Mouse (Mus musculus) hindbrain, embryonic 10.5 days (tissue): ENCODE results near the gene Rims4. TPM values are rescaled to one million over a fixed set of nuclear protein-coding genes. Genes with fewer than 3 reads are reported as not detected.

Experiments used
- DNase-seq: peaks from one replicate; pipeline ENCODE4 v3.0.0-alpha.2; 2017; ENCODE audit warnings: low spot score
- H3K27ac ChIP-seq: fragments of 300-500 bp; sonication (generic); 2 replicates; pipeline ENCODE4 v1.5.1; 2016; ENCODE audit warnings: mild to moderate bottlenecking, moderate library complexity
- H3K27me3 ChIP-seq: fragments of 300-500 bp; sonication (generic); 2 replicates; pipeline ENCODE4 v1.6.1; 2016; ENCODE audit warnings: mild to moderate bottlenecking; ENCODE audit not compliant: poor library complexity, insufficient read depth, severe bottlenecking
- H3K36me3 ChIP-seq: fragments of 300-500 bp; sonication (generic); 2 replicates; pipeline ENCODE4 v1.6.1; 2016; ENCODE audit warnings: mild to moderate bottlenecking, moderate library complexity
- H3K4me1 ChIP-seq: fragments of 300-500 bp; sonication (generic); replicated peaks from 2 replicates; pipeline ENCODE4 v1.6.1; 2016; ENCODE audit warnings: mild to moderate bottlenecking
- H3K4me3 ChIP-seq: fragments of 300-500 bp; sonication (generic); 2 replicates; pipeline ENCODE4 v1.5.1; 2016; ENCODE audit warnings: mild to moderate bottlenecking, moderate library complexity
- H3K9me3 ChIP-seq: fragments of 300-500 bp; sonication (generic); 2 replicates; pipeline ENCODE4 v1.6.1; 2016; ENCODE audit warnings: mild to moderate bottlenecking, moderate library complexity
- WGBS: fragments of 180-500 bp; shearing (Covaris S2); methylation state at CpG from one replicate; pipeline ENCODE4 v1.1.7; 2016; 5-methylcytosine and 5-hydroxymethylcytosine counted together
- polyA plus RNA-seq: library from polyadenylated mRNA; unstranded; fragments of >200 nt; fragmentation: Nextera tagmentation; extraction: Ambion mirVana; gene quantifications from 2 replicates; pipeline ENCODE4 v1.2.1, GENCODE M21; 2016

The Rims4 gene
- 1.2 and 1.6 TPM in 2 replicates for polyA plus RNA-seq

DNA sequence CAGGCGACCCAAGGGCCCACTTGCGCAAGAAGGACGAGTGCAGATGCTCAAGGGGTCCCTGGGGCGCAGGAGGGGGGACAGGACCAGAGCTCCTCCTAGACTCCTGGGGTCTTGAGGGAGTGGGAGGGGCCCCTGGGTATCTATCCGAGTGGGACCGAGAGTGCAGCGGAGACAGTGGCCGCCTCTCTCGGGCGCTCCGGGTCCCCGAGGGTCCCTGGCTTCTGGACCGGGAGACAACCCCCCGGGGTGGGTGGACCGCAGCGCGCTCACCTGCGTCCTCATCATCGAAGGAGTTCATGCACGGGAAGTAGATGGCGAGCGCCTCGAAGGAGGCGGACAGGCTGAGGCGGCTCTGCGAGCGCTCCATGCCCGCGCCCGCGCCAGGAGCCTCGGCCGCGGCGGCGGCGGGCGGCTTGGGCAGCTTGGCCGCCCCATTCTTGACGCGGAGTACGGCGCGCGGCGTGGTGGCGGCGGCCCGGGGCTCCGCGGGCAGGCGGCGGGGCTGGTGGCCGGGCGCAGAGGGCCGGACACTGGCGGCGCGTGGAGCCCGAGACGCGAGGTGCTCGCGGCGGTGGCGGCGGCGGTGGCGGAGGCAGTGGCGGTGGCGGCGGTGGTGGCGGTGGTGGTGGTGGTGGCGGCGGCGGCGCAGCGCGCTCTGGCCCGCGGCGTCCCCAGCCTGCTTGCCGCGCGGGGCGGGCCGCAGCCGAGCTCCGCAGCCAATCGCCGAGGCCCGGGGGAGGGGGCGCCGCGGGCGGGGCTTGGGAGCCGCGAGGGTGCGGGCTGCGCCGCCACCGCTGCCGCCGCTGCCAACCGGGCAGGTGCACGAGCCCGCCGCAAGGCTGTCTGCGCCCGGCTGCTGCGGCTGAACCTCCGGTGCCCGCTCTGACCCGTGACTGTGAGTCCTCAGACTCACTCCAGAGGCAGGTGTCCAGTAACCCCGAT is at the start of gene Rims4:
Gene Rims4 (minus strand): TSS at position 367 of the 942 bp plus-strand sequence.
- peak; percentile 56 for DNase-seq
- Histone ChIP-seq H3K4me3 (peak within 1 kb of the TSS; percentile 69), H3K36me3 (no peaks in the 10 kb centered on the region), H3K27ac (peak within 1 kb of the TSS; percentile 79), H3K27me3 (peaks cover 98% of the 10 kb centered on the region), H3K9me3 (no peaks in the 10 kb centered on the region), H3K4me1 (peaks cover 26% of the 10 kb centered on the region)
- WGBS: 2% methylated on average over 109 of the region's 115 CpGs

DNA sequence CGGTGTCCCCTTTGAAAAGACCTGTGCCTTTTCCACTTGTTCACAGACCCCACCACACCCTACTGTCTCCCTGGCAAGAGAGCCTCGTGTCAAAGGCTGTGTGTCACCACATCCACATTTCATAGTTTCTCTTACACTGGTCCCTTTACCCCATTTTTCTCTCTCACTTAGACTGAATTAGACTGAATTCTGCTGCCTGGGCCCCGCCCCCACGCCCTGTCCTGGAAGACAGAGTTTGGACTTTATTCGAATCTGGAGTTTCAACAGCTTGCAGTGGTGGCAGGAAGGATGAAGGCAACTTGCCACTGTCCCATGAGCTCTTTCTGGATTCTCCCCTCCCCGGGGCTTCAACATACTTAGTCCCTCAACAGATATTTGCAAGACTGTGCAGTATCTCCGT is 47.2 kb upstream of the Rims4 start:
- no peak for DNase-seq
- H3K4me1 ChIP-seq: peaks cover 14% of the 10 kb centered on the region
- H3K9me3 ChIP-seq: 0 out of 2 replicates have a peak, but pooled peaks cover 4% of the 10 kb centered on the region
- H3K4me3 ChIP-seq: no peak overlapping the region
- no peaks in the 10 kb centered on the region for H3K36me3 ChIP-seq
- 77% methylated on average over 7 of the region's 7 CpGs for WGBS
- 0 out of 2 replicates have a peak, but pooled peaks cover 2% of the 10 kb centered on the region for H3K27me3 ChIP-seq
- no peak overlapping the region for H3K27ac ChIP-seq

DNA sequence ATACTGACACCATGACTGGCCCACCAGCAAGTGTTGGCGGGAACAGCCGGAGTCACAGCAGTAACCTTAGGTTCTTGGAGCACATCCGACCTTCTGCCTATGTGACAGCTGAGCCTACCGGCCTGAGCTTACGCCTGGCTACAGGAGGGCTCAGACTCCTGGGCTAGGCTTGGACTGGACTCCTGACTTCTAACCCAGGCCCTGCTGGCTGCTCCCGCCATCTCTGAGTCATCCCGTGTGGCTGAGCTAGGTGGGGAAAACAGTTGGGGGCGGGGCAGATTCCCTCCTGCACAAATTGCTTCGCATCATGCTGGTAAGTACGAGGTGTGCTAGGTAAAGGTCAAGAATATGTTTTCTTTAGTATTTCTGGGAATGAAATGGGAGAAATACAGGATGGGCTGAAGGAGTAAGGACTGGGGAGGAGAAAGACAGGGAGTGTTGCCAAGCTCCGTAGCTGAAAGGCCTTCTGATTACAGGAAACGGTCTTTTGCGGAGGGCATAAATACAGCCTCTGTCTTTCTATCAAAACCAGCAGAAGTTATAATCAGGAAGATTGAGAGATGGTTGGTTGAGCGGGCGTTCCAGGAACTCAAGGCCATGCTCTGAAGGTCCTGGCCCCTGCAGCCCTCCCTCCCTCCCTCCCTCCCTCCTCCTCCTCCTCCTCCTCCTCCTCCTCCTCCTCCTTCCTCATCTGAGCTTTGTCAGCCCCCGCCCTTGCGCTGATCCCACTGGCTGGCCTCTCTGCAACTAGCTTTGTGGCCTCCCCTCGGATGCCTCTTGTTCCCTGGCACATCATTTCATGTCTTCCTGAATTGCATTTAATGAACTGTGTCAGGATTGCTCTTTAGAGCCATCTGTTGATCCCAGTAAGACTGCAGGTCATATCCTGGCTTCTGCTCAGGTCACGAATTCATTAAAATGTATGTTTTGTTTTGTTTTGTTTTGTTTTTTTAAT is 46.4 kb upstream of the Rims4 start:
- peak; percentile 23 for DNase-seq
- H3K4me3 ChIP-seq: no peak overlapping the region
- H3K4me1 ChIP-seq: peaks cover 14% of the 10 kb centered on the region
- H3K9me3 ChIP-seq: 0 out of 2 replicates have a peak, but pooled peaks cover 4% of the 10 kb centered on the region
- H3K36me3 ChIP-seq: no peaks in the 10 kb centered on the region
- 0 out of 2 replicates have a peak, but pooled peaks cover 2% of the 10 kb centered on the region for H3K27me3 ChIP-seq
- WGBS: 71% methylated on average over 19 of the region's 19 CpGs
- no peak overlapping the region for H3K27ac ChIP-seq

DNA sequence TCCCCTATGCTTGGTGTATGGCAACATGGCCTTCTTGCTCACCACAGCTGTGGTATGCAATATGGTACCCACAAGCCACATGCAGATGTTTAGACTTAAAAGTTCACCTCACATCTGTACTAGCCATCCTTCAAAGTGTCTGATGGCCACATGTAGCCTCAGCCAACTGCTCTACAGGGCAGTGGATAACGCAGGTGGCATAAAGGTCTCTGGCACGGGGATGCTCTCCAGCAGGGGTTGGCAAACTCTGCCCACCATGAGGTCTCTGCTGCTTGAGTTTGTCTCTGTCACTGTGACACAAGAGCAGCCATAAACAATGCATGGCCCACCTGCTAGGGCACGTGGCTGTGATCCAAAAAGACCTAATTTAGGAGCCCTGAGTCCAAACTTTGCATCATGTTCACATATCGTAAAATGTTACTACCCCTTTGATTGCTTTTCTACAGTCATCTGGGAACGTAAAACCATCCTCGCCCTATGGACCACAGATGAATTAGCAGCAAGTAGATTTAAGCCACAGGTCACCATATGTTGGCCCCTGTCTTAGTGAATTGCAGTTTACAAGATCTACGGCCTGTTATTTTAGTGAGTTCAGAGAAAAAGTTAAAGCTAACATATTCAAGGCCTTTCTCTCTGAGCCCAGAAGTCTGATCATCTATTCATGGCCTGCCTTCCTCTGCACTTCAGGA is 35.3 kb upstream of the Rims4 start:
- DNase-seq: no peak
- H3K36me3 ChIP-seq: no peaks in the 10 kb centered on the region
- no peaks in the 10 kb centered on the region for H3K27me3 ChIP-seq
- no peak overlapping the region for H3K27ac ChIP-seq
- no peaks in the 10 kb centered on the region for H3K4me1 ChIP-seq
- 80% methylated on average over 7 of the region's 7 CpGs for WGBS
- peaks cover 7% of the 10 kb centered on the region; the same call in 1 of the 2 replicates for H3K9me3 ChIP-seq
- no peak overlapping the region for H3K4me3 ChIP-seq

DNA sequence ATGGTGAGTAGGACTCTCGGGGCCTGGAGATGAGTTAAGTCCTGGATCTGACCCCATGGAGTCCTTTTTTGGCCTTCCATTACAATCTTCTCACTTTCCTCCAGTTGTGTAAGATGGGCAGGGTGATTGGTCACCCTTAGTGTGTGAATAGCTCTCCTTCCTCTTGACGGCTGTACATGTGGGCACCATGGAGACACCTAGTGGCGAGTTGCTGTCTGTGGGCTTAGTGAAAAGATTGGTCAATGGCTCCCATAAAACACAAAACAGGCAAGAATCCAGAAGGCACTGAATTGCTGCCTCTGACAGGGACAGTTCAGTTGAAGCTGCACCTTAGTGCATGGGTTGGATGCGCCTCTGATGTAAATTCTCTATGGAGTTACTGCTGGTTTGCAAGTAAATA is 33.3 kb upstream of the Rims4 start:
- DNase-seq: peak; percentile 58
- Histone ChIP-seq H3K9me3 (no peaks in the 10 kb centered on the region), H3K36me3 (no peaks in the 10 kb centered on the region), H3K27ac (no peak overlapping the region), H3K27me3 (no peaks in the 10 kb centered on the region), H3K4me3 (no peak overlapping the region), H3K4me1 (peaks cover 2% of the 10 kb centered on the region; the same call in 1 of the 2 replicates)
- 23% methylated on average over 4 of the region's 4 CpGs for WGBS

DNA sequence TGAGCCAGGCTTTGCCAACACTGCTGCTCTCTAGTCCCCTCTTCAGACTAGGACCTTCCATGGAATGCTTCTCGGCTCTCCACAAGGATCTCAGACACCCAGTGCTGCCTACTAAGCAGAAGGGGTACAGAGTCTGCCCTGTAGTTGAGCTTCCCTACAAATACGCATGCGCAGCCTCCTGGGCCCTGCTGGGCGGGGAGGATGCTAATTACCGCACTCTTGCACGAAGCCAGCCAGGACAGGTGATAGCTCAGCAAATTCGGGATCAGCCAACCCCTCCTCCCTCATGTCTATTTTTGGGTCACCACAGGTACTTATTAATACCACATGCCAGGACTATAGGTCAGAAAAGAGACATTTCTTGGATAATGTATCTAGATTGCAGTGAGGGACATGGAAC is 29.5 kb upstream of the Rims4 start:
- H3K27ac ChIP-seq: no peak overlapping the region
- no peak for DNase-seq
- no peaks in the 10 kb centered on the region for H3K9me3 ChIP-seq
- no peak overlapping the region for H3K4me3 ChIP-seq
- H3K4me1 ChIP-seq: peaks cover 2% of the 10 kb centered on the region; the same call in 1 of the 2 replicates
- WGBS: 72% methylated on average over 7 of the region's 7 CpGs
- no peaks in the 10 kb centered on the region for H3K27me3 ChIP-seq
- H3K36me3 ChIP-seq: no peaks in the 10 kb centered on the region

DNA sequence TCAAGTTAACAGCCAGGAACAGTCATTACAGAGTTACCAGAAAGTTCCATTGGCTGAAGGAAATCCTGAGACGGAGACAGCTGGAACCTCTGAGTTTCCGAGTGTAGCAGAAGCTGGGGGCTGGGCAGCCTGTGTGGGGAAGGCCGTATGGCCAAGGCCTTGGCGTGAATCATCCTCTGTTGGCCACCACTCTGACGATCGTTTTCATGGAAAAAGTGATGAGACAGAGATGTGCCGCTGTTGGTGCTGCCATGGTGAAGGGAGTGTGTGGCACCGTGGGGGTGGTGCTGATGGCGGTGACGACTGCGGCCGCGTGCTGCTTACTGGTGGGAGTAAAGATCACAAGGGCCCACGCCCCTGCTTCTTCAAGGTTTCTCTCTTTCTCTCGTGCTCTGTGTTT is 27.7 kb upstream of the Rims4 start:
- no peaks in the 10 kb centered on the region for H3K9me3 ChIP-seq
- H3K27ac ChIP-seq: no peak overlapping the region
- WGBS: 81% methylated on average over 15 of the region's 15 CpGs
- no peak overlapping the region for H3K4me3 ChIP-seq
- DNase-seq: no peak
- H3K36me3 ChIP-seq: no peaks in the 10 kb centered on the region
- peaks cover 2% of the 10 kb centered on the region; the same call in 1 of the 2 replicates for H3K4me1 ChIP-seq
- H3K27me3 ChIP-seq: no peaks in the 10 kb centered on the region

DNA sequence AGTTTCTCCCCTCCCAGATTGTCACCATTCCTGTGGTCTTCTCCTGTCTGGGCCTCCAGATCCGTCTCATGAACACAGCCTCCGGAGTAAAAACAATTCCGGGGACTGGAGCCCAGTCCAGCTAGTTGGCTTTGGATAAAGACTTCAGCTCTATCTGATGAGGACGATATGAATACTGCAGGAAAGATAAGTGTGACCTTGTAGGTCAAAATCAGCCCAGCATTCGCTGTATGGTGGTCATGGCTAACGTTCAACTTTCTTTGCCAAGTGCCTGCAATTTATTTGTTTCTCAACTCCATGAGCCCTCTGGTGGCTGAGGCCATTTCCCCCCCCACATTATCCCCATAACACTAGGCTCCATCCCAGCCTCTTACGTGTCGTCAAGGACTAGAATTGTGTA is 26.0 kb upstream of the Rims4 start:
- no peak overlapping the region for H3K4me3 ChIP-seq
- no peak for DNase-seq
- H3K27me3 ChIP-seq: no peaks in the 10 kb centered on the region
- peaks cover 4% of the 10 kb centered on the region; the same call in 1 of the 2 replicates for H3K4me1 ChIP-seq
- no peaks in the 10 kb centered on the region for H3K9me3 ChIP-seq
- no peaks in the 10 kb centered on the region for H3K36me3 ChIP-seq
- WGBS: 90% methylated on average over 8 of the region's 8 CpGs
- H3K27ac ChIP-seq: no peak overlapping the region

DNA sequence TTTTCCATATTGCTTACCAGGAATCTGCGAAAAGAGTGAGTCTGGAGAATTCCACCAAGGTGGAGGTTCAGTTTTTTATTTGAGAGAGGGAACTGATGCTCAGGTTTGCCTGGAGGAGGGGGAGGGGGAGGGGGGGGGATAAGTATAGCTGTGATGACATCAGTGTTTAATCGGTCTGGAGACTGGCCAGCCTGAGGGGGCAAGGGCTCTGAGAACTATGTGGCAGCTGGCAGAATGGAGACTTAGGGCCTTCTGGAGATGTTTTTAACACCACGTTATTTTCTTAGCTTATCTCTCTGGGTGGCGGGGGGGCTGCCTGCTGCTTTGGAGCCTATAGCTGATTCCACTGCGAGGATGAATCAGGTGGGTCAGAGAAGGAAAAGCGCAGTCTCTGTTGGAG is 24.6 kb upstream of the Rims4 start:
- no peaks in the 10 kb centered on the region for H3K27me3 ChIP-seq
- DNase-seq: no peak
- H3K36me3 ChIP-seq: no peaks in the 10 kb centered on the region
- H3K27ac ChIP-seq: no peak overlapping the region
- WGBS: 70% methylated on average over 6 of the region's 6 CpGs
- no peak overlapping the region for H3K4me3 ChIP-seq
- H3K4me1 ChIP-seq: peaks cover 5% of the 10 kb centered on the region; the same call in 1 of the 2 replicates
- no peaks in the 10 kb centered on the region for H3K9me3 ChIP-seq

DNA sequence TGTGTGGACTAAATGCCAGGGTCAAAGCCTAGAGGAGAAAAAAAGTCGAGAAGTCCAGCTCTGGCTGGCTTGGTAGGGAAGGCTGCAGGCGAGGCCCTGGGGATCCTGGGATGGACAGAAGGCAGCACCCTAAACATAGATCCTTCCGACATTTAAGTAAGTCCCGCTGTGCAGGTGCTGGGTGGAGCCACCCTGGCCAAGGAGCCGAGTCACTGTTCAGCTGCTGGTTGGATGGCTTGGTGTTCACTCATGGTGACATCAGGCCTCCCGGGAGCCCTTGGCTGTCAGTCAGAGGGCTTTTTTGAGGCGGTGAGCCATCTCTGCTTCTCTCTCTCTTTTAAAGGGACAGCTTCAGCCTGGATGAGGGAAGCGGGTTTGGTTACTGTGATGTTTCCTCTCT is 21.0 kb upstream of the Rims4 start:
- no peaks in the 10 kb centered on the region for H3K9me3 ChIP-seq
- 42% methylated on average over 8 of the region's 8 CpGs for WGBS
- DNase-seq: no peak

DNA sequence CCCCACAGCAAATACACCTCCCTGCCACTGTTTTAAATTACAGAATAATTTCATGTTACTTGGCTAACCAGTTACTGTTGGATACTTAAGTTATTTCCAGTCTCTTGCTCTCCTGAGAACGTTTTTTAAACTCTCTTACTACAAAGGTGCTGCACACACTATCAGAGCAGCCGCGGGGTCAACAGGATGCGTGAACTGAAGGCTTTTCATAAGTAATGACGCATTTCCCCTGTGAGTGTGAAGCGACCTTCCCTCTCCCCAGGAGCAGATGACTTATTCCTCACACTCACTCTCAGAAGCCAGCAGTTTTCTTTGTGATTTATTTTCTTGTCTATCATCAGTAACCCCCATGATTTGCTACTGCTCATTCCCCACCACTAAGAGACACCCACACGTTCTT is 13.7 kb upstream of the Rims4 start:
- Histone ChIP-seq H3K36me3 (no peaks in the 10 kb centered on the region), H3K9me3 (no peaks in the 10 kb centered on the region), H3K4me1 (0 out of 2 replicates have a peak, but pooled peaks cover 1% of the 10 kb centered on the region), H3K27ac (no peak overlapping the region), H3K4me3 (no peak overlapping the region), H3K27me3 (no peaks in the 10 kb centered on the region)
- DNase-seq: no peak
- WGBS: 60% methylated on average over 7 of the region's 7 CpGs

More for the DNA sequence above, 21.0 kb upstream of the Rims4 start:
- no peaks in the 10 kb centered on the region for H3K36me3 ChIP-seq
- 0 out of 2 replicates have a peak, but pooled peaks cover 2% of the 10 kb centered on the region for H3K4me1 ChIP-seq
- H3K27ac ChIP-seq: no peak overlapping the region
- no peaks in the 10 kb centered on the region for H3K27me3 ChIP-seq
- H3K4me3 ChIP-seq: no peak overlapping the region
